Mouse (Mus musculus) stomach, embryonic 14.5 days (tissue): Measurements from ENCODE around the gene B230118H07Rik. TPM values are rescaled to one million over a fixed set of nuclear protein-coding genes. Genes with fewer than 3 reads are reported as not detected.
A peak's percentile ranks its signal among the peaks of the same experiment; 100 is the strongest.

ENCODE experiments used
- ATAC-seq: fragments of 200-750 bp; cut with Nextera tagmentation; 2 replicates; pipeline ENCODE4 v1.8.0; 2017; ENCODE audit warnings: low read depth, moderate TSS enrichment; ENCODE audit not compliant: insufficient number of reproducible peaks, insufficient read depth, low FRiP score
- H3K27ac ChIP-seq: fragments of 300-500 bp; sonication (generic); 2 replicates; pipeline ENCODE4 v1.5.1; 2014; ENCODE audit warnings: mild to moderate bottlenecking, low read length, moderate library complexity, mixed read lengths
- H3K27me3 ChIP-seq: fragments of 300-500 bp; sonication (generic); 2 replicates; pipeline ENCODE4 v1.6.1; 2014; ENCODE audit warnings: low read length, control low read depth, mixed read lengths; ENCODE audit not compliant: control insufficient read depth, insufficient read depth
- H3K36me3 ChIP-seq: fragments of 300-500 bp; sonication (generic); 2 replicates; pipeline ENCODE4 v1.6.1; 2014; ENCODE audit warnings: mild to moderate bottlenecking, control low read depth, low read length, moderate library complexity, mixed read lengths; ENCODE audit not compliant: control insufficient read depth, insufficient read depth
- H3K4me1 ChIP-seq: fragments of 300-500 bp; sonication (generic); 2 replicates; pipeline ENCODE4 v1.6.1; 2014; ENCODE audit warnings: low read length, control low read depth, mixed read lengths; ENCODE audit not compliant: control insufficient read depth, insufficient read depth
- H3K4me2 ChIP-seq: fragments of 300-500 bp; sonication (generic); replicated peaks from 2 replicates; pipeline ENCODE4 v1.6.1; 2014; ENCODE audit warnings: low read depth, low read length, control low read depth
- H3K4me3 ChIP-seq: fragments of 300-500 bp; sonication (generic); 2 replicates; pipeline ENCODE4 v1.5.1; 2014; ENCODE audit warnings: low read depth, low read length, control low read depth
- H3K9ac ChIP-seq: fragments of 300-500 bp; sonication (generic); replicated peaks from 2 replicates; pipeline ENCODE4 v1.6.1; 2014; ENCODE audit warnings: low read depth, mild to moderate bottlenecking, control low read depth, low read length, moderate library complexity, mixed read lengths
- H3K9me3 ChIP-seq: fragments of 300-500 bp; sonication (generic); 2 replicates; pipeline ENCODE4 v1.6.1; 2016; ENCODE audit warnings: low read depth, low read length, control low read depth; ENCODE audit not compliant: control insufficient read depth
- whole genome bisulfite sequencing: fragments of 180-500 bp; shearing (Covaris S2); extraction: QIAGEN DNeasy Blood & Tissue Kit; methylation state at CpG from one replicate; pipeline ENCODE4 v1.1.7; 2014; 5-methylcytosine and 5-hydroxymethylcytosine counted together
- polyA plus RNA-seq: library from polyadenylated mRNA; unstranded; fragments of >200 nt; fragmentation: Nextera tagmentation; extraction: Ambion mirVana; gene quantifications from 2 replicates; pipeline ENCODE4 v1.2.1, GENCODE M21; 2014

B230118H07Rik gene
- polyA plus RNA-seq, 1 experiment from 2014 or later: 63.4 TPM

DNA sequence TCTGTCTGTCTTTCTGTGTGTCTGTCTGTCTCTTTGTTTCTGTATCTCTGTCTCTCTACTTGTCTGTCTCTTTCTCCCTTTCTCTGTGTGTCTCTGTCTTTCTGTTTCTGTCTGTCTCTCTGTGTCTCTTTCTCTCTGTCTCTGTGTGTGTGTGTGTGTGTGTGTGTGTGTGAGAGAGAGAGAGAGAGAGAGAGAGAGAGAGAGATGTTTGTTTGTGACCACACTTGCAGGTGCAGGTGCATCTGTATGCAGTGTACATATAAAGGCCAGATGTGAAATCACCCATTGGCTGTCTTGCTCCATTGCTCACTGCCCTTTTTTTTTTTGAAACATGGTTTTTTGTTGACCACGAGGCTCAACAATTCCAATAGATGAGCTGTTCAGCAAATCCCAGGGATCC is 1.1 kb upstream of the B230118H07Rik start:
- no peak overlapping the region for H3K27ac ChIP-seq
- 68% methylated on average over 1 of the region's 1 CpGs for WGBS
- H3K9ac ChIP-seq: no peak overlapping the region
- no peaks in the 10 kb centered on the region for H3K9me3 ChIP-seq
- no peaks in the 10 kb centered on the region for H3K4me1 ChIP-seq
- no peaks in the 10 kb centered on the region for H3K36me3 ChIP-seq
- H3K27me3 ChIP-seq: no peaks in the 10 kb centered on the region
- no peak overlapping the region for H3K4me3 ChIP-seq
- H3K4me2 ChIP-seq: no peak overlapping the region
- no peak for ATAC-seq

DNA sequence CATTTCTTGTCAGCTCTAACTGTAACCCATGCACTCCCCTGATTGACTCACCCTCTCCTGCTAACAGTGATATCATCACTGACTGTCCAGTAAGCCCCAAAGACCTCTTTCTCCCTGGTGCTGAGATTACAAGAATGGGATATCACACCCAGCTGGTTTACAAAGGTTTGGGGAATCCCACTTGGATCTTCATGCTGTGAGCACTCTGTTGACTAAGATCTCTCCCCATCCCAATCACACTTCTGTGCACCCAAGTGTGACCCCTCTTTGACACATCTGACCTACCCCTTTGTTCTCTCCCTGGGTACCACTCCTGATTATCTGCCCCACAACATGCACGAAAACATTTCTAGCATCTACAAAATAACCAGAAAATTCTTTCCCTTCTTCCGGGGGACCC is 971 bp downstream of the B230118H07Rik start:
- ATAC-seq: no peak
- H3K9ac ChIP-seq: no peak overlapping the region
- no peaks in the 10 kb centered on the region for H3K27me3 ChIP-seq
- 89% methylated on average over 2 of the region's 2 CpGs for WGBS
- no peak overlapping the region for H3K4me2 ChIP-seq
- H3K36me3 ChIP-seq: no peaks in the 10 kb centered on the region
- no peaks in the 10 kb centered on the region for H3K4me1 ChIP-seq
- H3K27ac ChIP-seq: no peak overlapping the region
- no peaks in the 10 kb centered on the region for H3K9me3 ChIP-seq
- no peak overlapping the region for H3K4me3 ChIP-seq

DNA sequence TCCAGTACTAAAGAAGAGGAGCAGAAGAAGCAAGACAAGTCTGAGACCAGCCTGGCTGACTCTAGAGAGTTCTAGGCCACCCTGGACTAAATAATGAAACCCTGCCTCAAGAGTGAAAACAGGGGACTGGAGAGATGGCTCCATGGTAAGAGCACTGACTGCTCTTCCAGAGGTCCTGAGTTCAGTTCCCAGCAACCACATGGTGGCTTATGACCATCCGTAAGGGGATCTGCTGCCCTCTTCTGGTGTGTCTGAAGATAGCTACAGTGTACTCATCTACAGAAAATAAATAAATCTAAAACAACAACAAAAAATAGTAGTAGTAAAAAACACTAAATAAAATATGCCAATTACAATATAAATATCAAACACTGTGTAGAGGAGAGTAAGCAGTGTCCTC is 3.5 kb downstream of the B230118H07Rik start:
- H3K9ac ChIP-seq: no peak overlapping the region
- no peaks in the 10 kb centered on the region for H3K36me3 ChIP-seq
- no peak overlapping the region for H3K4me3 ChIP-seq
- no peaks in the 10 kb centered on the region for H3K9me3 ChIP-seq
- no peak for ATAC-seq
- H3K4me1 ChIP-seq: no peaks in the 10 kb centered on the region
- H3K27ac ChIP-seq: no peak overlapping the region
- no peaks in the 10 kb centered on the region for H3K27me3 ChIP-seq
- 85% methylated on average over 1 of the region's 1 CpGs for WGBS
- no peak overlapping the region for H3K4me2 ChIP-seq

DNA sequence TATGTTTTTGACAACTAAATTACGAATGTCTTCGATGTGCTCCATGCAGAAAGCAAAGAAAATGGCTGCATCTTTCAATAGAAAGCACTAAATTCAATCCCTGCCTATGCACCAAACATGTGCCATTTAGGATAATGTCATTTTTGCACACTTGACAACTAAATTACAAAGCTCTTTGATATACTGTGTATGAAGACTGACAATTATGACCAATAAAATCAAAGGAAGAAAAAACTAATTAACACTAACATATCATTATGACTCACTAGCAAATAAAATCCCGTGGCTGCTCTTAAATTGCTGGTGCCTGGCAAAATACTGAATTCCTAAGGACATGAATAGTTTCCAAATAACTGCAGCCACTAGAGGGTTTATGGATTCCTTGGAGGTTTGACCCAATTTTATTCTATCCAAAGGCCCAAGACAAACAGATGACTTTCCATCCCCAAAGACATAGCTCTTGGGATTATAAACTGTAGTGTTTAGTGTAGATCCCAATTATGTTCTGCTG is 9.4 kb downstream of the B230118H07Rik start:
- no peaks in the 10 kb centered on the region for H3K36me3 ChIP-seq
- H3K27me3 ChIP-seq: no peaks in the 10 kb centered on the region
- no peak overlapping the region for H3K27ac ChIP-seq
- no peaks in the 10 kb centered on the region for H3K9me3 ChIP-seq
- H3K4me1 ChIP-seq: no peaks in the 10 kb centered on the region
- H3K4me3 ChIP-seq: no peak overlapping the region
- 73% methylated on average over 3 of the region's 3 CpGs for WGBS
- ATAC-seq: no peak
- no peak overlapping the region for H3K9ac ChIP-seq
- H3K4me2 ChIP-seq: no peak overlapping the region

DNA sequence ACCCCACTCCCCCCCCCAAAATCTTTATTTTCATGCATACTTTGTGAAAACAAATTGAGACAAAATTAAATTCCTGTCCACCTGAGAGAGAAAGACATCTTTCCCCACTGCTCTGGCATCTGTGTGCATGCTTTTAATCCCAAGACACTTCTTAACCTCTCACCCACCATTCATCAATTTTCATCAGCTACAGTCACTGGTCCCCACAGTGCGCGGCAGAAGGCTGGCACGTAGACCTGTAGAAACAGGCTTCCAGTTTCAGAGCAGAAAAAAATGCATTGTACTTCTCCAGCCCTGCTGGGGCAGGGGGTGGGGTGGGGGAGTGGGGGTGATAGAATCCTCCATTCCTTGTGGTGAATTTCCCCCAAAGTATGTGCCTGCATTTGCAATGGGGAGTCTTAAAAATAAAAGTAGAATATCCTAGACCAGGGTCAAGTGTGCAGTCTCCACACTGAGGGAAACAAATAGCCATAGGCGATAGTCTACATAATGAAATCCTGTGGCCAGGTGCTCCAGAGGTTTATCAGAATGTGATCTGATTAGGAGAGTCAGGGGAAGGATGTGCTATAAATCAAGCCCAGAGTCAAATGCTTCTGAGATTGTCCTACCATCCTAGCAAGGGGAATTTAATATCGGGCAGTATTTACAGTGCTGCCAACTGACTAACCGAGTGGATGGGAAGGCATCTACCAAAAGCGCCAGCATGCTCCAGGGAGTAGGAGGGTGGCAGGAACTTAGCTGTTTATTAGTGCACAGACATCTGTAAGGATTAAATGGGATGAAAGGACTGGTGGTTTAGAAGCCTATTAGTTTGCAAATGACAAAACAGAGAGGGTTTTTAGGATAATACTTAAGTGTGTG is 10.1 kb downstream of the B230118H07Rik start:
- H3K9ac ChIP-seq: no peak overlapping the region
- no peak overlapping the region for H3K4me2 ChIP-seq
- 32% methylated on average over 7 of the region's 7 CpGs for WGBS
- no peak overlapping the region for H3K4me3 ChIP-seq
- no peaks in the 10 kb centered on the region for H3K27me3 ChIP-seq
- H3K27ac ChIP-seq: no peak overlapping the region
- no peaks in the 10 kb centered on the region for H3K9me3 ChIP-seq
- ATAC-seq: no peak
- no peaks in the 10 kb centered on the region for H3K36me3 ChIP-seq
- H3K4me1 ChIP-seq: no peaks in the 10 kb centered on the region

DNA sequence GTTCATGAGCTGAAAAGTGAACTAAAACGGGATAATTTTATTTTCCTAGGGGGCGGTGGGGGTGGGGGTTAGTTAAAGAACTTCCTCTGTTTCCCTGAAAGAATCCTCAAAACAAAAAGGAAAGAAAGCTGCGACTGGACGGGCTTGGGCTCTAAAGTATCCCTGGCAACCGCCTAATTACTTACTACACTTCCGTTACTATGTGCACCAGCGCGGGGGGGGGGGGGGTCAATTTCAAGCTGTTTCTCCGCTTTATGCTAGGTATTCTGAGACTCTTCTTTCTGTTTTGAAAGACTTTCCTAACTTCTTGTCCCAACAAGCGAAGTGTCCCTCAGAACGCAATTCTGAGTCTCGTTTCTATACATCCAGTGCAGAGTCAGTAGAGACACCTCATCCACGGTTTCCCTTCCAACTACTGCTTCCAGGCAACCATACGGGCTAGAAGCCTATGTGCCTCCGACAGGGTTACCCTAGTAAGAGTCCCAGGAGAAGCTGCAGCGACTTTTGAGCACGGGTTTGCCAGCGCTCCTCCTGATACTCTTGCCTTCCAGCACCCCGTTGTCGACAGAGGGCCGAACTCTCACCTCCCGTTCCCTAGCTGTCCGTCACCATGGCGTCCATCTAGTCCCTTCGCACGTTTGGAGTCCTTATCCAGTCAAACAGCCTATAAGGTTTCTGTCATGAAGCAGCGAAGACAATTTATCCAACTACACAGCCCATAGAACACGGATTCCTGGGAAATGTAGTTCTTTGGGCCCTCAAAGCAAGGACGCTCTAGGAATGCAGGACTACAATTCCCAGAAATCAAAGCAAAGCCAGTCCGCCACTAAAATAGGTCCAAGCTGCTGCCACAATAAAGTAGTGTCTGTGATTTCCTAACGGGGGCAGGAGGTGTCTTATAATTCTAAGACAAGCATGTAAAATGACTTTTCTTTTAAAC is 20.8 kb downstream of the B230118H07Rik start:
- Histone ChIP-seq H3K4me3 (peak overlapping the region; percentile 62), H3K36me3 (no peaks in the 10 kb centered on the region), H3K4me2 (peak overlapping the region; percentile 57), H3K4me1 (no peaks in the 10 kb centered on the region; the same call in 1 of the 2 replicates), H3K27me3 (no peaks in the 10 kb centered on the region), H3K9ac (peak overlapping the region; percentile 63), H3K27ac (peak overlapping the region; percentile 82), H3K9me3 (no peaks in the 10 kb centered on the region)
- peak; percentile 99 for ATAC-seq
- WGBS: 1% methylated on average over 31 of the region's 31 CpGs

DNA sequence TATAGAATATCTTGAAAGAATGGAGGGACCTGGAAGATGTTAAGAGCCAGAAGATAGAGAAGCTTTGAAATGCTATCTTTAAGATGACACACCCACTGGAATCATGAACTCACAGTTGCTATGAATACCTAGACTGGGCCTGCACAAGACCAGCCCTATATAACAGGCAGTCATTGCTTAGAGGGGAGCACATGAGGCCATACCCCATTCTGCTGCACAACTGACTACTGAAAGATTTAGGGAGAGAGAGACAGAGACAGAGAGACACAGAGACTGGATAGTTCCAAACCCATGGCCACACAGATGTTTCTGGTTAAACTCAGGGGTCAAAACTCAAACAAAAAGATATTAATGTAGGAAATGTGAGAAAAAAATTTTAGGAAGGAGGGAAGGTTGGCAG is 22.1 kb downstream of the B230118H07Rik start:
- no peak overlapping the region for H3K4me2 ChIP-seq
- no peaks in the 10 kb centered on the region for H3K27me3 ChIP-seq
- H3K4me1 ChIP-seq: no peaks in the 10 kb centered on the region; the same call in 1 of the 2 replicates
- H3K9ac ChIP-seq: no peak overlapping the region
- no peak overlapping the region for H3K27ac ChIP-seq
- H3K36me3 ChIP-seq: no peaks in the 10 kb centered on the region
- no peaks in the 10 kb centered on the region for H3K9me3 ChIP-seq
- no peak for ATAC-seq
- H3K4me3 ChIP-seq: no peak overlapping the region

DNA sequence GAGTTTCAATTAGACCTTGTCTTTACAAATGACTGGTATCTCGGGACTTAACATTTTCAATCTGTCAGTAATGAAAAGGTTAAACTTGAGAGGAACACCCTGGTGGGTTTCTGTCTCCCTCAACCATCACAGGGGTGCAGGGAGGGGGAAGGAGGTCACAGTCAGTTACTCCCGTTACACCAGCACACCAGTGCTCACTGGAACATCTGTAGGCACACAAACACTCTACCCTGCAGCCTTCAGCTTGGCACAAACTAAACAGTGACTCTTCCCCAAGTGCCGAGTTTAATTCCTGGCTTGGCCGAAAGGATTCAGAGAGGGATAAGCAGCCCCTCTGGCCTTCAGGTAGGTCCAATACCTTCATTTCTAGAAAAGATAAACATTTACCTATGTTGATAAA is 24.8 kb downstream of the B230118H07Rik start, which contains the start of gene Rag2:
Rag2 (plus strand) TSS at position 193 of the 400 bp plus-strand sequence.
- no peak within 1 kb of the TSS for H3K27ac ChIP-seq
- WGBS: 36% methylated on average over 4 of the region's 4 CpGs
- no peaks in the 10 kb centered on the region; the same call in 1 of the 2 replicates for H3K4me1 ChIP-seq
- H3K36me3 ChIP-seq: no peaks in the 10 kb centered on the region
- H3K4me2 ChIP-seq: no peak within 1 kb of the TSS
- H3K9ac ChIP-seq: no peak within 1 kb of the TSS
- no peak within 1 kb of the TSS for H3K4me3 ChIP-seq
- no peaks in the 10 kb centered on the region for H3K9me3 ChIP-seq
- ATAC-seq: no peak
- no peaks in the 10 kb centered on the region for H3K27me3 ChIP-seq
